Mouse (Mus musculus): Measurements from ENCODE around the gene R3hcc1l. TPM values are rescaled to one million over a fixed set of nuclear protein-coding genes. Genes with fewer than 3 reads are reported as not detected.

Gene R3hcc1l
- total RNA-seq, 2 experiments from 2014 or later, result 9.6 to 9.8 TPM

DNA sequence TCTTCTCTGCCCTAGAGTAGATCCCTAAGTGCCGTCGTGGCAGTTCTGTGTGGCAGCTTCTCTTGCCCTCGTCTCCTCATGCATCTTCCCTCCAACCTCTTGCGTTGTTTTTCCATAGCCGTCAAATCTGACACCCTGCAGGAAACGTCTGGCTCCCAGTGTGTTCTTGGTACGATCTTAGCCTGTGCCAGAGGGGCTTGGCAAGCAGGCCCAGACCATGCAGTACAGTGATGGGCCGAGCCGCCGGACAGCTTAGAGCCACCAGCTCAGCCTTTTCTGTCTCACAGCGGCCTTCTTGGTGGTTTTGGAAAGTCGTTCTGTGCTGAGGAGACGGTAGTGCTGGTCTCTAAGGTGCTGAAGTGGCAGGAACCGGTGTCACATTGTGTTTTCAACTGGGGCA is 73.0 kb downstream of the R3hcc1l start:
- no peak for DNase-seq
- intact Hi-C loops (cut with DNase I; ENCODE audit: low total_unique reads), result loop anchor here (10.0 kb wide), 1 partner anchor 143 kb away; no protein-coding TSS in a partner anchor

DNA sequence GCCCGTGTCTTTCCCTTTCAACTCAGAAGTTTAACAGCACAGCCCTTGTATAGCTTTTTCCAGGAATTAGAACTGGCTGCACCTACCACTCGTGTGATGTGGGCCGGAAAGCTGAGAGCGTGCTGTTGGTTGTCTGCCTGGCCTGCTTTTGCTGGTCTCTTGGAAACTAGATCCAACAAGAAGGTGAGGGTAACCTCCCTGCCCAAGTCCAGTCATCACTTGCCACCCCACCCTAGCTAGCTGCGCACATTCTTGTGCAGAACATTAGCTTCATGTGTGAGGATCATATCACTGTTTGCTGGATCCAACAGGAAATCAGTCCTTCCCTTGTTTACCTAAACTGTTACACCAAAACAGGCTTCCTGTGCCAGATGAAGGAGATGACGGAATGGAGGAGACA is 74.9 kb downstream of the R3hcc1l start:
- intact Hi-C loops (cut with DNase I; ENCODE audit: low total_unique reads), result loop anchor here (10.0 kb wide), 1 partner anchor 141 kb away; no protein-coding TSS in a partner anchor
- no peak for DNase-seq

DNA sequence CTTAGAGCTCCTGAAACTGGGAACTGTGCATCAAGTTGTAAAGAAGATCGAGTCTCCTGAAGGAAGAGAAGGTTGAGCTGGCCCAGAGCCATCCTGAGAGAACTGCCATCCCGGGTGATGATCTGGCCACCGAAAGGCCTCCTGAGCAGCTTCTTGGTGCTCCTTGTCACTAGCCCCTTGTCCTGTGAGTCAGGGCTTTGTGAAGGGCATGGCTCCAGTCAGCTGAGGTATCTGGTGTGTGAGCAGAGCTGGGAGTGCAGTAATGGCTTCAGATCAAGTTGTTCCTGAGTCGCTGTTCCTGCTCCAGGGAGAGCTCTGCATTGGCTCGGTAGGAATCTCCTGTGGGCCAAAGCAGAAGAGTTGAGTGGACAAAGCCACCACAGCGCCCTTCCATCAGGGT is 76.5 kb downstream of the R3hcc1l start:
- DNase-seq, result no peak
- intact Hi-C loops (cut with DNase I; ENCODE audit: low total_unique reads), result loop anchor here (10.0 kb wide), 1 partner anchor 140 kb away; no protein-coding TSS in a partner anchor

DNA sequence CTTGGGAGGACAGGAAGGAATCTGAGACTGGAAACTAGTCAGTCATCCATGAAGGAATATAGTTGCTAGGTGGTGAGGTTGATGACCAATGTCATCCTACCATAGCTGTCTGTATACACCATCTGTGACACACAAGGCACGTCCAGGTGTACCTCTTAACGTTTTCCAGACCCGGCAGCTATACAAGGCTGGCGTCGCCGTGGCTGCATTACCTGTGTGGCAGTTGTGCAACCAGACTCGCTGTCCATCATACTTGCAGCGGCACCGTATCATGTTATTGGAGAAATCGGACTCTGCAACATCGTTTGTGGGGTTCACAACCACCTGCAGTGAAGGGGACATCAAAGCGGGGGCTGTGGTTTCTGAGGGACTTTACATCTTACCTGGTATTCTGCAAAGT is 78.7 kb downstream of the R3hcc1l start:
- DNase-seq, result no peak
- intact Hi-C loops (cut with DNase I; ENCODE audit: low total_unique reads), result loop anchor here (10.0 kb wide), 1 partner anchor 138 kb away; no protein-coding TSS in a partner anchor

DNA sequence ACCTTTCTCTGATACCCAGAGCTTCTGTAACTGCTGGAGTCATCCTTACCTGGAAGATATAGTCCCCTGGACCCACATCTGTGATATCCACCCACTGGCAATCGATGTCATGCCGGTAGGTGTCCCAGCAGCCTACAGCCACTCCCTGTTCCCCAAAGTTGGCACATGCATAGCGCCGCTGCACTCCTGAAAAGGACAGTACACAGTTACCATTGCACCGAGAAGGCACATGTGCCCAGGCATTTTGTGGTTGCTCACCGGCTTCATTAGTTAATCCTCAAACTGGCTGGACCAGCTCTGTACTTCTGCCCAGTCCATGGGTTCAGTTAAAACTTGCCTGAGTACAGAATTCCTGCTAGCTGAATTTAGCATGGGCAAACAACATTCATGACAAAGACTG is 79.3 kb downstream of the R3hcc1l start:
- DNase-seq, result no peak
- intact Hi-C loops (cut with DNase I; ENCODE audit: low total_unique reads), result loop anchor here (10.0 kb wide), 1 partner anchor 137 kb away; no protein-coding TSS in a partner anchor

DNA sequence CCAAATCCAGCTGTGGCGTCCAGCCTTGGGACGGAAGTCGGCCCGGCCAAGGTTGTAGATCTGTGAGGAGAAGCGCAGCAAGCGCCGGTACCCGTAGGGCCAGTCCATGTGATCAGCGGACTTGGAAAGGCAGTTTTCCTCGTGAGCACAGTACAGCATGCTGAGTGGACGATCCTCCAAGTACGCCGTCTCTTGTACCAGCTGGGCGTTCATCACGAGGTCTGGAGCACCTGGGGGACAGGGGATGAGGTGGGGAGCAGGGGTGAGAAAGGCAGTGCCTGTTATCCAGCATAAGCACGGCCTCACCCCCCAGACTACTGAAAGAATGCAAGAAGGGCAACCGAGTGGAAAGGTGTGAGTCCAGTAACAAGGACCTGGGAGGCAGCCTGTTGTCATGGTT is 81.3 kb downstream of the R3hcc1l start:
- intact Hi-C loops (cut with DNase I; ENCODE audit: low total_unique reads), result loop anchor here (10.0 kb wide), 1 partner anchor 135 kb away; no protein-coding TSS in a partner anchor

DNA sequence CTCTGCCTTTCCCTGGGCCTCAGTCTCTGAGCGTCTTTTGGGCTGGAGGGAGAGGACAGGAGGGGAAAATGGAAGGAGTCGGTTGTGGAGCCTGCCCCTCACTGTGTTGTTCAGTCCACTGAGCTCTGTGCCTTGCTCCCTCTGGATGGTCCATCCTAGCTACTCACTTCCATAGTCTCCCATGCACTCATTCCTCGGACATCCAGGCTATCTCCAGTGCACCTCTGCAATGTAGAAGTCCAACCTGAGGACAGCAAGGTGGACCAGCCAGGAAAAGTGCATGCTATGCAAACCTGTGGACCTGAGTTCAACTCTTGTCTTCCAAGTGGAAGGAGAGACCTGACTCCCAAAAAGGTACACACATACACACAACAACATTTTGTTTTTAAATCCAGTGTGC is 82.0 kb downstream of the R3hcc1l start:
- DNase-seq, result no peak
- intact Hi-C loops (cut with DNase I; ENCODE audit: low total_unique reads), result no loop called here

More for the DNA sequence above, 81.3 kb downstream of the R3hcc1l start:
- DNase-seq, result no peak

DNA sequence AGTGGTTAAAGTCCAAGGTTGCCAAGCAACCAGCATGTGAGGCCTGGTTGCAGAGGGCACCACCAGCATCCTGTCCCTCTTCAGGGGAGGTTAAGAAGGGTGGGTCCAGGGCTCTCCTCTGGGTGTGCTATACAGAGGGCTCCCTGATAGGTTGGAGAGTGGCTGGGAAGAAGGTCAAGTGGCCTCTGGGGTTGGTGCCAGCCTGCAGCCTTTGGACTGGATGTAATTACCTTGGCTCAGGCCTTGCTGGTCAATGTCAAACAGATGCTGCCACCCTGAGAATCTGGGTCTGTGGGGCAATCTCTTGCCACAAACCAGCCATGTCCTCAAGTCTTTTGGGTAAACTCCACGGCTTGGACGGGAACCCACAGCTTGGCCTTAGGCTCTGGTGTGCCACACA is 82.9 kb downstream of the R3hcc1l start:
- no peak for DNase-seq
- intact Hi-C loops (cut with DNase I; ENCODE audit: low total_unique reads), result no loop called here

DNA sequence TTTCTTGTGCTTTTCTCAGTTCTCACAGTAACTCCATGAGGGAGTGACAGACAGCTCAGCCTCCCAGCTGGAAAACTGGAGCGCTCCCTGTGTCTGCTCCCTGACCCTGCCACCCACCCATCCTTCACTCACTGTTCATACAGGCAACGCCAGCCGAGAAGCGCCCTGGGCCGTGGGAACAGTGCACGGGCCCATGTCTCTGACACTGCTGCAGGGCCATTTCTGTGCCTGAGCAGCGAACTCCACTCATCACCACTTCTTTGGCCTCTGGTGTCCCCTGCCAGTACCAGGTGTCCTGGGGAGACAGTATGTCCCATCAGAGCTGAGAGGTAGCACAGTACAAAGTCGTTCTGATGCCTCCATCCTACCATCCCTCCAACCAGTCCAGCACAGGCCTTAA is 83.5 kb downstream of the R3hcc1l start:
- intact Hi-C loops (cut with DNase I; ENCODE audit: low total_unique reads), result no loop called here
- DNase-seq, result no peak

DNA sequence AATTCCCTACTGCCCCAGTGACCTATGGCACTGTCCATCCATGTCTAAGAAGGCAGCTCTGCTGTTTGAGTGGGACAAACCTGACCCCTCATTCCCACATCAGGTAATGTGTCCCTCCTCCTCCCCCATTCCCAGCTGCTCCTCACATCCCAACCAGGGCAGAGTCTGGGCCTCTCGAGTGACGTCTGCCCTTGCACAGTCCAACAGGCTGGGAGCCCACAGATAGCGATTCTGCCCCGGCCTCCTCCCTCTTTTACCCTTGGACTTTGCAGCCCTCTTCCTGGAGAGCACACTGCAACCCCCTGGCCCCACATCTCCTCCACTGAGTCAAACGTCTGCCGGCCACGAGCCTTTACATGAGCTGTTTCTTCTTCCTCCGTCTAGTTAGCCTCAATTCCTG is 84.0 kb downstream of the R3hcc1l start:
- no peak for DNase-seq
- intact Hi-C loops (cut with DNase I; ENCODE audit: low total_unique reads), result no loop called here

DNA sequence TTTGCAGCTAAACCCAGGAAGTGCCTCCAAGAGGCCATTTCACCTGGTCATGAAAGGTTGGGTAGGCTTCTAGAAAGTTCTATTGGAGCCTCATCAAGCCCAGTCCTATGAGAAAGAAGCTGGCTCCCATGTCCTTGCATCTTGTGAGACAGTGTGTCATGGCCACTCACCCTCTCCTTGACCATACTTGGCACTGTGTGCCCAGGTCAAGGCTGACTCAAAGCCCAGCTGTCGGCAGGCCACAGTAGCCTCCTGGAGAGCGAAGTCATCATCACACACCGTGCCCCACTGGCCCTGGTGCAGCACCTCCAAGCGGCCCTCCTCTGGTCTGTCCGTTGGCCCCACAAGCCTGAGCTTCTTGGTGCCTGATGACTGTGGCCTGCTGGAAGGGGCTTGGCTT is 89.5 kb downstream of the R3hcc1l start:
- no peak for DNase-seq
- intact Hi-C loops (cut with DNase I; ENCODE audit: low total_unique reads), result no loop called here

DNA sequence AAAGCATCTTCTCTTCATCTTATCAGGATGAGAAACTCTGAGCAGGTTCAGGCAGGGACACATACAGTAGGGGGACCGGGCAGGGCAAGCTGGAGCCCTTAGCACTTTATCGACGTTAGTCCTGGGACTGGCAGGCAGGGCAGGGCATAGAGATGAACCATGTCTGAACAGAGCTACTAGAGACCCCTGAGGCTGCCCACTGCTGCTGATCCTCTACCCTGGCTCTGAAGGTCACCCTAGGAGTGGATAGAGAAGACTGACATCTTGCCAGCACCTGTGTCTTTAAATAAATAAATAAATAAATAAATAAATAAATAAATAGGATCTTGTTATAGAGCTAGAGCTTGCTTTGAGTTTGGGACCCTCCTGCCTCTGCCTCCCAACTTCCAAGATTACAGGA is 91.2 kb downstream of the R3hcc1l start:
- DNase-seq, result no peak
- intact Hi-C loops (cut with DNase I; ENCODE audit: low total_unique reads), result no loop called here

DNA sequence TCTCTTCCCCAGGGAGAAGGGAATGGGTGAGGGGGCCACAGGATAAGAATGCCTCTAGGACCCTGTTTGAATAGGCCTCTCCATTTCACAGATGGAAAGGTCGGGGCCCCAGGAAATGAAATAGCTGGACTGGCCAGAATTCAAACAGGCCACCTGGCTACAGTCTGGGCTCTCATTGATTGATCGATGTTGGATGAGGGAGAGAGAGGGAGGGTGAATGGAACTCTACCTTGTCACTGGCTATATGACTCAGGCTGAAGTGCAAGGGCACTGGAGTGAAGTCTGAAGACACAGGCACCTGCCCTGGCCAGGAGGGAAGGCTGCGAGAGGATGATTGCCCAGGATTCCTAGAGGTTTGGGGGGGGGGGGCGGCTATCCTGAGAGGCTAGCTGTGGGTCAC is 93.2 kb downstream of the R3hcc1l start:
- DNase-seq, result no peak

DNA sequence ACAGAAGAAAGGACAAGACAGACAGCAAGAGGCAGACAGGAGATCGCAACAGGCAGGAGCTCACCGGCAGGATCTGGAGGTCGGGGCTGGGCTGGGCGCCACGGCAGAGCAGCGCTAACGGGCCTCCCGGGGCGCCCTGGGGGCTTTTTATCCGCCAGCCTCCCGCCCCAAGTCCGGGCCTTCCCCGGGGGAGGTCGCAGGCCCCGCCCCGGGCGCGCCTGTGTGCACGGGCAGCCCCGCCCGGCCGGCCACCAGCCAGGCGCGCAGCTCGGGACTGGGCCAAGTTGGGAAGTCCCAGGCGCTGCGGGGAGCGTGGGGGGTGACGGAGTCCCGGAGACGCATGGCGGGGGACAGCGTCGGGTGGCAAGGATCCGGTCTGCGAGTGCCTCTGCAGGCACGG is 94.1 kb downstream of the R3hcc1l start, which contains the start of gene Loxl4:
Gene Loxl4 (minus strand): TSS at position 160 of the 400 bp plus-strand sequence.
- intact Hi-C loops (cut with DNase I; ENCODE audit: low total_unique reads), result no loop called here
- DNase-seq, result peak; percentile 80

More for the DNA sequence above, 93.2 kb downstream of the R3hcc1l start:
- intact Hi-C loops (cut with DNase I; ENCODE audit: low total_unique reads), result no loop called here

DNA sequence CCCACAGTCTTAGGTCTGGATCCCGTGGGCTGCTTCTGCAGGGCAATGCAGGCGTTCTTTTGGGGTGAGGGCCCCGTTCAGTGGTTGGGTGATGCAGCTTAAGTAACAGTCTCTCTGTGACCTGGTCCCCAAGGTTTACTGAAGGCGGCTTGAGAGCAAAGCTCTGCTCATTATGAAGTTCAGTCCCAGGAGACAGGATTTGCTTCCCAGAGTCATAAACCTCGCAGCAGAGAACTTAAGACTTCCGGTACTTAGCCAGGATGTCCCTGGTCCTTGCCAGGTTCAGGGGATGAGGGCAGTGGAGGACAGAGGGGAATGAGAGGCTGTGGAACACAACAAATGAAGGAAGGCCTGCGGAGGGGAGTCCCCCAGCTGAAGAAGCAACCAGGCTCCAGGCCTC is 94.6 kb downstream of the R3hcc1l start:
- peak; percentile 32 for DNase-seq
- intact Hi-C loops (cut with DNase I; ENCODE audit: low total_unique reads), result no loop called here

DNA sequence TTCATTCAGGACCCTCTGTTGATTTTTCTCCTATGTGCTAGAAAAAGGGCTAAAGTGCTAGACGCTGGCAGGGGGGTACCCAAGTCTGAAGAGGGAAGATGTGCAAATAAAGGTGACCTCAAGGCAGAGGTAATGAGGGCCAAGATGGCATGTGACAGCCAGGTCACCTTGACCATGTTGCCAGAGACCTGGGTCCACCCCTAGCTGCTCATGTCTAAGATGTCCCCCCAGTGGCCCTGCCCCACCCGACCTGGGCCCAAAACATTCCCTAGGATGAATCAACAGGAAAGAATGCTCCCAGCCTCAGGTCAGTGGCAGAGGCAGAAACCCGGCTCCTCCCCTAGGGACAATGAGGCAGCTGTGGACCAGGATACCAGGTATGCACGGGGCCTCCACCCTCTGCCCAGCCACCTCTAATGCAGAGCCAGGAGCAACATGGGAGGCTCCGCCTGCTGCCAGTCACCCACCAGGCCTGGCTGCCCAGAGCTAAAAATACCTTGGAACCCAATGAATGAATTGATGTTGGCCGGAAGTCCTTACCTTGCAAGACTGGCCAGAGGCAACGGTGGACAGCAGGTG is 95.2 kb downstream of the R3hcc1l start:
- no peak for DNase-seq
- intact Hi-C loops (cut with DNase I; ENCODE audit: low total_unique reads), result no loop called here

DNA sequence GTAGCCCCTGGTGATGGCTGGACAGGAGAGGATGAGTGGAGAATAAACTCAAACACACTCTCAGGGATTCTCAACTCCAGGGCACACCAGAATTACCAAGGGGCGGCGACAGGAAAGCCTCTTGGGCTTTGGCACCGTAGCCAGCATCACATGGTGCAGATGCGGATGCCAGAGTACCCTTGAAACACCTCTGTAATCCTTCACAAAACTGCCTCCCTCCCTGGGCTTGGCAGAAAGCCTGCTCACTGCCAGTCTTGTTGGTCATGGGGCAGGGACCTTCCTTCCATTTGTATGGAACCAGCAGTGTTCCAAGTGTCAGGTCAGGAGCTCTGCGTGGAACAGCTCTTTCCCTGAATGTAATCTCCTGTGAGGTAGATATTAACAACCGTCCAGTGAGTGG is 109.5 kb downstream of the R3hcc1l start:
- no peak for DNase-seq
- intact Hi-C loops (cut with DNase I; ENCODE audit: low total_unique reads), result no loop called here

DNA sequence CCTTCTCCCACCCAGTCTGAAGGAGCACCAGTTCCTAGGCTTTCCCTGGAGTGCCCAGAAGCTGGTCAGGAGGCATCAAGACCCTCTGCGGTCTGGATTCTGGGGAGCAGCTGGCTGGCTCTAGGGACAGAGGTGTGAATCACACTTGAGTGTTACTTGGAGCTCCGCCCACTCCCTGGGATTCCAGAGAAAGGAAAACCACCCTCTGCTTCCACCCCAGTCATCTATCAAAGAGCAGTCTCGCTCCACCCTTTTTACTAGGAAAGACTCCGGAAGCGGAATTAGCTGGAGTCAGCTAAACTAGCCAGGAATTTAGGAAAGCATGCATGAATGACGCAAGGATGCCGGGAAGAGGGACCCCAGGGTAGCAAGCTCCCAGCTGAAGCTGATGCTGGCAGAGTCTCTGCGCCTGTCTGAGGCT is 113.0 kb downstream of the R3hcc1l start:
- intact Hi-C loops (cut with DNase I; ENCODE audit: low total_unique reads), result no loop called here
- peak; percentile 30 for DNase-seq

DNA sequence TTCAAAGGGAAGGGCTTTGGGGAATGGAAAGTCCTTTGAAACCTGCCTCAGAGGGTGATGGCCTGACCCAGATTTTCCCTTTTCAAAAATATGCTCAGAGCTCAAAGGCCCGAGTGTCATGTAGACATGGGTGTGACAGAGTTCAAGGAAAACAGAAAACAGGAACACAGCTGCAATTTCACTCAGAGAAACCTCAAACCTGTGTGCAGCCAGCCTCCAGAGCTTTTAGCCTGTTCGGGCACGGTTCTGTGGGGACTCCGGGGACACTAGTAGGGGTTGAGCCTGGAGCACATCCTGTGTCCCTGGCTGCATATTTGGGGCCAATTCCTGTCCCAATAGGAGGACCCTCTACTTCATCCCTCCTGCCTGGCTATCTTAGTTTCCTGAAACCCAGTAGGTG is 113.7 kb downstream of the R3hcc1l start:
- intact Hi-C loops (cut with DNase I; ENCODE audit: low total_unique reads), result no loop called here
- DNase-seq, result no peak

DNA sequence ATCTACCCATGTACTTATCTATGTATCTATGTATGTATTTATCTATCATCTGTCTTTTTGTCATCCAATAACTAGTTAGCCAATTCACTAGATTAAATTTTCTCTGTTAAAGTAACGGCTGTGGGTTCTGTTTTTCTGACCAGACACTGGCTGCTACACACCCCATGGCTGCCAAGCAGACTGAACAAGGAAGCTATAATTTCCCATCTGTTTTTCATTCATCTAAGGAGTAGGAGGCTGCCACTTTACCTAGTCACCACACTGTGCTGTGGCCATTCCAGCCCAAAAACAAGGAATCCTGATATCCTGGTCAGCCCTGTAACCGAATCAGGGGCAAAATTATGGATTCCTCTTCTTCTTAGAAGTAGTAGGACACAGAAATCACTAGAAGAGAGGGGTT is 115.1 kb downstream of the R3hcc1l start:
- no peak for DNase-seq
- intact Hi-C loops (cut with DNase I; ENCODE audit: low total_unique reads), result no loop called here

DNA sequence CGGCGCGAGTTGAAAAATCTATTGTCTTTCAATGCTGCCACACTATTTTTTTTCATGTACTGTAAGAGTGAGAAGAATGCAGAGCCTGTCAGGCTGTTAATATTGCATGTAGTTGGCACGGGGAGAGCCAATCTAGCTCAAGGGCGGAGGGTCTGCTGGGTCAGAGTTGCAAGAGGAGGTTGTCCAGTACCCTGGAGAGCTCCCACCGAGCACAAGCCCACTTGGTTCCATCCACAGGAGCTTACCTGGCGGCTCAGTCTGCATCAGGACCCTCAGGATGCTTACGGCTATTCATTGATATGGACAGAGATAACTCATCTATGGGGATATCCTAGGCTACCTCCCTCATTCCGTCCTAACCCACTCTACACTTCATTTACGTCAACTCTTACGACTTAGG is 118.1 kb downstream of the R3hcc1l start:
- no peak for DNase-seq
- intact Hi-C loops (cut with DNase I; ENCODE audit: low total_unique reads), result no loop called here
